Mouse (Mus musculus): ENCODE data around the gene Inpp5d. TPM values are rescaled to one million over a fixed set of nuclear protein-coding genes. Genes with fewer than 3 reads are reported as not detected.

The Inpp5d gene
- polyA plus RNA-seq, 1 experiment: 86.5 TPM

- TF ChIP-seq POLR2A (IDR thresholded peaks at IDR 0.05; ENCODE audit: borderline replicate concordance, extremely low read depth, low read depth, low read length) (no peak), CTCF (IDR thresholded peaks at IDR 0.05; ENCODE audit: insufficient read depth, low read length) (no peak)
- no peak for DNase-seq
- WGBS: 44% methylated on average over 9 of the region's 9 CpGs
- H3K4me1 ChIP-seq (ENCODE audit: control insufficient read depth, insufficient read depth, low read length): peaks cover 6% of the 10 kb centered on the region
- peak overlapping the region; percentile 85 for H3K4me3 ChIP-seq (replicated peaks; ENCODE audit: extremely low read depth, low read depth, low read length)
Observed at GRCm38 (mm10) chr1:87621146-87621857, 1.2 kb downstream of the Inpp5d start.

DNA sequence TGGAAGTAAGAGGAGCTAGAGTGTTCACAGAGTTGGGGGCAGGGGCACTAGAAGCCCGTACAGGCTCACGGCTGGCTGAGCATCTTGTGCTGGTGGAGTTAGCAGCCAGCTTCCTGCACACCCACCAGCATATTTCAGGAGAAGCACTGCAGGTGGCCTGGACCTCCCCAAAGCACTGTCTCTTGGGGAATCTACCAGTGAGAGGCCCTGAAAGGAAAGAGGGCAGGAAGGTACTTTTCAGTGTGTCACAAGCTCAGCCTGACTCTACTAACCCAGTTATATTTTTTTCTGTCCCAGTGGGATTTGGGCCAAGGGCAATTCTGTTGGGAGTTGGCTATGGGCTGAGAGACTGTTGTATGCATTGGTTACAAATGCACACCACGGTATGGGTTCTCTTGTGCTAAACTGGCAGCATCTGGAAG lies 1.8 kb downstream of the Inpp5d start:
- H3K4me1 ChIP-seq (ENCODE audit: control insufficient read depth, insufficient read depth, low read length): peaks cover 6% of the 10 kb centered on the region
- 27% methylated on average over 3 of the region's 3 CpGs for WGBS
- peak overlapping the region; percentile 85 for H3K4me3 ChIP-seq (replicated peaks; ENCODE audit: extremely low read depth, low read depth, low read length)
- no peak for DNase-seq
- TF ChIP-seq CTCF (IDR thresholded peaks at IDR 0.05; ENCODE audit: insufficient read depth, low read length) (no peak), POLR2A (IDR thresholded peaks at IDR 0.05; ENCODE audit: borderline replicate concordance, extremely low read depth, low read depth, low read length) (no peak)

GRCm38 (mm10) chr1:87623977-87624666 lies 4.0 kb downstream of the Inpp5d start:
- peaks cover 9% of the 10 kb centered on the region for H3K4me1 ChIP-seq (ENCODE audit: control insufficient read depth, insufficient read depth, low read length)
- WGBS: 59% methylated on average over 1 of the region's 1 CpGs
- TF ChIP-seq POLR2A (IDR thresholded peaks at IDR 0.05; ENCODE audit: borderline replicate concordance, extremely low read depth, low read depth, low read length) (no peak), CTCF (IDR thresholded peaks at IDR 0.05; ENCODE audit: insufficient read depth, low read length) (no peak)
- no peak for DNase-seq
- H3K4me3 ChIP-seq (replicated peaks; ENCODE audit: extremely low read depth, low read depth, low read length): no peak overlapping the region

- TF ChIP-seq POLR2A (IDR thresholded peaks at IDR 0.05; ENCODE audit: borderline replicate concordance, extremely low read depth, low read depth, low read length) (no peak), CTCF (IDR thresholded peaks at IDR 0.05; ENCODE audit: insufficient read depth, low read length) (no peak)
- Histone ChIP-seq H3K4me3 (replicated peaks; ENCODE audit: extremely low read depth, low read depth, low read length) (no peak overlapping the region), H3K4me1 (ENCODE audit: control insufficient read depth, insufficient read depth, low read length) (peaks cover 16% of the 10 kb centered on the region)
- DNase-seq: no peak
- WGBS: 84% methylated on average over 2 of the region's 2 CpGs
Observed at GRCm38 (mm10) chr1:87624826-87625225, 4.7 kb downstream of the Inpp5d start.

GRCm38 (mm10) chr1:87625254-87626025 lies 5.3 kb downstream of the Inpp5d start:
- no peak for DNase-seq
- 68% methylated on average over 6 of the region's 6 CpGs for WGBS
- peaks cover 18% of the 10 kb centered on the region for H3K4me1 ChIP-seq (ENCODE audit: control insufficient read depth, insufficient read depth, low read length)
- no peak overlapping the region for H3K4me3 ChIP-seq (replicated peaks; ENCODE audit: extremely low read depth, low read depth, low read length)
- TF ChIP-seq CTCF (IDR thresholded peaks at IDR 0.05; ENCODE audit: insufficient read depth, low read length) (no peak), POLR2A (IDR thresholded peaks at IDR 0.05; ENCODE audit: borderline replicate concordance, extremely low read depth, low read depth, low read length) (no peak)

GRCm38 (mm10) chr1:87626344-87626743 lies 6.2 kb downstream of the Inpp5d start:
- peaks cover 18% of the 10 kb centered on the region for H3K4me1 ChIP-seq (ENCODE audit: control insufficient read depth, insufficient read depth, low read length)
- 18% methylated on average over 2 of the region's 2 CpGs for WGBS
- TF ChIP-seq CTCF (IDR thresholded peaks at IDR 0.05; ENCODE audit: insufficient read depth, low read length) (no peak), POLR2A (IDR thresholded peaks at IDR 0.05; ENCODE audit: borderline replicate concordance, extremely low read depth, low read depth, low read length) (no peak)
- no peak for DNase-seq
- no peak overlapping the region for H3K4me3 ChIP-seq (replicated peaks; ENCODE audit: extremely low read depth, low read depth, low read length)

DNA sequence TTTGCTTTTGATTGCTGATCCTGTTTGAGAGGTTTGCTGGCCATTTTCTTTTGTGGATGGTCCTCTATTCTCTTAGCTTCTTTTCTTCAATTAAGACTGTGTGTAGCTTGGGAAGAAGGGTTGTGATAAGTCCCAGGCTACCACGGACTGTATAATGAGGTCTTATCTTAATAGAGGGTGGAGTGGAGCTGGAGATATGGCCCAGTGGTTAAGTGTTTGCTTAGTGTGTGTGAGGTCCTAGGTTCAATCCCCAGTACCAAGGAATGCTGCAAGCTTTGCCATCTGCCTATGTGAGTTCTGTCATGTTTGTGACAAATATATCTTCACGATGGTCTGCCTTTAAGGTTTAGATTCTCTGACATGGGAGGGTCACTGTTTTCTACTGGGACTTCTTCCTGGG lies 8.0 kb downstream of the Inpp5d start:
- no peak for DNase-seq
- no peak for TF ChIP-seq POLR2A (IDR thresholded peaks at IDR 0.05; ENCODE audit: borderline replicate concordance, extremely low read depth, low read depth, low read length)
- no peak for TF ChIP-seq CTCF (IDR thresholded peaks at IDR 0.05; ENCODE audit: insufficient read depth, low read length)
- peaks cover 21% of the 10 kb centered on the region for H3K4me1 ChIP-seq (ENCODE audit: control insufficient read depth, insufficient read depth, low read length)
- WGBS: 32% methylated on average over 2 of the region's 2 CpGs
- no peak overlapping the region for H3K4me3 ChIP-seq (replicated peaks; ENCODE audit: extremely low read depth, low read depth, low read length)

- WGBS: 49% methylated on average over 10 of the region's 10 CpGs
- peaks cover 22% of the 10 kb centered on the region for H3K4me1 ChIP-seq (ENCODE audit: control insufficient read depth, insufficient read depth, low read length)
- no peak for DNase-seq
- no peak overlapping the region for H3K4me3 ChIP-seq (replicated peaks; ENCODE audit: extremely low read depth, low read depth, low read length)
- TF ChIP-seq POLR2A (IDR thresholded peaks at IDR 0.05; ENCODE audit: borderline replicate concordance, extremely low read depth, low read depth, low read length): no peak
- no peak for TF ChIP-seq CTCF (IDR thresholded peaks at IDR 0.05; ENCODE audit: insufficient read depth, low read length)
Observed at GRCm38 (mm10) chr1:87631584-87631983, 11.5 kb downstream of the Inpp5d start.

DNA sequence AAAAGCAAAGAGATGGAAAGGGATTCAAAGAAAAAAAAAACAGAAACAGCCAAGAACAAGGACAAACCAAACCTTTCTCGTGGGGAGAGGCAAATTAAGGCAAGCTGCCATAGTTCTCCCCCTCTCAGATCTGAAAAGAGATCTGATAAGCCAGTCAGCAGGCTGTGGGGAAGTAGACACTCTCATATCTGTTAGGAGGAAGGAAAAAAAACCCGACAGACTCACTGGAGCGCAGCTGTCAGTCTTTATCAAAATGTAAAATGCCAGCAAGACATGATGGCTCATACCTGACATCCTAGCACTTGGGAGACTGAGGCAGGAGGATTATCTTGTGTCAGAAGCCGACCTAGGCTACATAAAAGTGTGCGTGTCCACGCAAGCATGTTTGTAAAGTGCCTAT lies 12.1 kb downstream of the Inpp5d start:
- Histone ChIP-seq H3K4me3 (replicated peaks; ENCODE audit: extremely low read depth, low read depth, low read length) (no peak overlapping the region), H3K4me1 (ENCODE audit: control insufficient read depth, insufficient read depth, low read length) (peaks cover 20% of the 10 kb centered on the region)
- DNase-seq: no peak
- 53% methylated on average over 6 of the region's 6 CpGs for WGBS
- TF ChIP-seq CTCF (IDR thresholded peaks at IDR 0.05; ENCODE audit: insufficient read depth, low read length): no peak
- TF ChIP-seq POLR2A (IDR thresholded peaks at IDR 0.05; ENCODE audit: borderline replicate concordance, extremely low read depth, low read depth, low read length): no peak
